Mouse (Mus musculus): ENCODE measurements at regions not wholly inside any gene's neighbourhood (a gene's known extent, or its start where the extent isn't known, plus 50 kb on each side); places are given as distances from the start of the nearest gene placed in this dataset.

- no peak for ATAC-seq
- H3K27ac ChIP-seq (ENCODE audit: low read length): no peak overlapping the region
- no peaks in the 10 kb centered on the region for H3K4me1 ChIP-seq (replicated peaks; ENCODE audit: control insufficient read depth, insufficient read depth, low read length)
- WGBS: 90% methylated on average over 2 of the region's 2 CpGs
- H3K36me3 ChIP-seq (ENCODE audit: control insufficient read depth, insufficient read depth): no peaks in the 10 kb centered on the region
- no peaks in the 10 kb centered on the region for H3K9me3 ChIP-seq (ENCODE audit: control insufficient read depth, low read length)
- no peak overlapping the region for H3K4me2 ChIP-seq (ENCODE audit: low read length)
- no peak overlapping the region for H3K9ac ChIP-seq (replicated peaks; ENCODE audit: low read depth, low read length)
- H3K4me3 ChIP-seq (replicated peaks; ENCODE audit: low read length): no peak overlapping the region
- H3K27me3 ChIP-seq (replicated peaks; ENCODE audit: control insufficient read depth, insufficient read depth, low read length): no peaks in the 10 kb centered on the region
These were observed 223.0 kb downstream of the Pabpc4l start for GRCm38 (mm10) chr3:46225018-46225417.

- 9% methylated on average over 3 of the region's 3 CpGs for WGBS
- Histone ChIP-seq H3K27ac (ENCODE audit: low read length) (no peak overlapping the region), H3K36me3 (ENCODE audit: control insufficient read depth, insufficient read depth) (no peaks in the 10 kb centered on the region), H3K9ac (replicated peaks; ENCODE audit: low read depth, low read length) (no peak overlapping the region), H3K9me3 (ENCODE audit: control insufficient read depth, low read length) (no peaks in the 10 kb centered on the region), H3K4me1 (replicated peaks; ENCODE audit: control insufficient read depth, insufficient read depth, low read length) (no peaks in the 10 kb centered on the region), H3K4me3 (replicated peaks; ENCODE audit: low read length) (no peak overlapping the region), H3K27me3 (replicated peaks; ENCODE audit: control insufficient read depth, insufficient read depth, low read length) (no peaks in the 10 kb centered on the region), H3K4me2 (ENCODE audit: low read length) (no peak overlapping the region)
- peak; percentile 33; the same call in 1 of the 2 replicates for ATAC-seq
These were observed 242.3 kb downstream of the Pabpc4l start for GRCm38 (mm10) chr3:46205686-46206085.

GRCm38 (mm10) chr3:46195184-46195583 lies 252.8 kb downstream of the Pabpc4l start:
- Histone ChIP-seq H3K4me1 (replicated peaks; ENCODE audit: control insufficient read depth, insufficient read depth, low read length) (no peaks in the 10 kb centered on the region), H3K27me3 (replicated peaks; ENCODE audit: control insufficient read depth, insufficient read depth, low read length) (no peaks in the 10 kb centered on the region), H3K27ac (ENCODE audit: low read length) (no peak overlapping the region), H3K36me3 (ENCODE audit: control insufficient read depth, insufficient read depth) (no peaks in the 10 kb centered on the region), H3K9ac (replicated peaks; ENCODE audit: low read depth, low read length) (no peak overlapping the region), H3K4me3 (replicated peaks; ENCODE audit: low read length) (no peak overlapping the region), H3K4me2 (ENCODE audit: low read length) (no peak overlapping the region), H3K9me3 (ENCODE audit: control insufficient read depth, low read length) (no peaks in the 10 kb centered on the region)
- no peak for ATAC-seq
- WGBS: 93% methylated on average over 1 of the region's 1 CpGs

GRCm38 (mm10) chr3:46194681-46195080 lies 253.3 kb downstream of the Pabpc4l start:
- H3K36me3 ChIP-seq (ENCODE audit: control insufficient read depth, insufficient read depth): no peaks in the 10 kb centered on the region
- no peak for ATAC-seq
- WGBS: 38% methylated on average over 2 of the region's 2 CpGs
- no peak overlapping the region for H3K27ac ChIP-seq (ENCODE audit: low read length)
- H3K9me3 ChIP-seq (ENCODE audit: control insufficient read depth, low read length): no peaks in the 10 kb centered on the region
- H3K4me3 ChIP-seq (replicated peaks; ENCODE audit: low read length): no peak overlapping the region
- no peaks in the 10 kb centered on the region for H3K27me3 ChIP-seq (replicated peaks; ENCODE audit: control insufficient read depth, insufficient read depth, low read length)
- no peak overlapping the region for H3K9ac ChIP-seq (replicated peaks; ENCODE audit: low read depth, low read length)
- no peaks in the 10 kb centered on the region for H3K4me1 ChIP-seq (replicated peaks; ENCODE audit: control insufficient read depth, insufficient read depth, low read length)
- H3K4me2 ChIP-seq (ENCODE audit: low read length): no peak overlapping the region

- no peaks in the 10 kb centered on the region for H3K27me3 ChIP-seq (replicated peaks; ENCODE audit: control insufficient read depth, insufficient read depth, low read length)
These were observed 273.5 kb downstream of the Pabpc4l start for GRCm38 (mm10) chr3:46174486-46174885.

GRCm38 (mm10) chr3:46150376-46150775 lies 297.6 kb downstream of the Pabpc4l start:
- Histone ChIP-seq H3K27me3 (replicated peaks; ENCODE audit: control insufficient read depth, insufficient read depth, low read length) (no peaks in the 10 kb centered on the region), H3K4me1 (replicated peaks; ENCODE audit: control insufficient read depth, insufficient read depth, low read length) (no peaks in the 10 kb centered on the region), H3K9ac (replicated peaks; ENCODE audit: low read depth, low read length) (no peak overlapping the region), H3K9me3 (ENCODE audit: control insufficient read depth, low read length) (no peaks in the 10 kb centered on the region), H3K4me3 (replicated peaks; ENCODE audit: low read length) (no peak overlapping the region), H3K27ac (ENCODE audit: low read length) (no peak overlapping the region), H3K36me3 (ENCODE audit: control insufficient read depth, insufficient read depth) (no peaks in the 10 kb centered on the region), H3K4me2 (ENCODE audit: low read length) (no peak overlapping the region)
- ATAC-seq: no peak
- WGBS: 80% methylated on average over 2 of the region's 2 CpGs

More at GRCm38 (mm10) chr3:46174486-46174885, 273.5 kb downstream of the Pabpc4l start:
- Histone ChIP-seq H3K36me3 (ENCODE audit: control insufficient read depth, insufficient read depth) (no peaks in the 10 kb centered on the region), H3K27ac (ENCODE audit: low read length) (no peak overlapping the region), H3K4me3 (replicated peaks; ENCODE audit: low read length) (no peak overlapping the region), H3K4me1 (replicated peaks; ENCODE audit: control insufficient read depth, insufficient read depth, low read length) (no peaks in the 10 kb centered on the region), H3K9ac (replicated peaks; ENCODE audit: low read depth, low read length) (no peak overlapping the region), H3K9me3 (ENCODE audit: control insufficient read depth, low read length) (no peaks in the 10 kb centered on the region), H3K4me2 (ENCODE audit: low read length) (no peak overlapping the region)
- no peak for ATAC-seq
- WGBS: 91% methylated on average over 3 of the region's 3 CpGs

Measured in forebrain, embryonic 16.5 days (tissue).